30 mouse cellular contexts compared by ENCODE assay signal in the genomic region with DNA sequence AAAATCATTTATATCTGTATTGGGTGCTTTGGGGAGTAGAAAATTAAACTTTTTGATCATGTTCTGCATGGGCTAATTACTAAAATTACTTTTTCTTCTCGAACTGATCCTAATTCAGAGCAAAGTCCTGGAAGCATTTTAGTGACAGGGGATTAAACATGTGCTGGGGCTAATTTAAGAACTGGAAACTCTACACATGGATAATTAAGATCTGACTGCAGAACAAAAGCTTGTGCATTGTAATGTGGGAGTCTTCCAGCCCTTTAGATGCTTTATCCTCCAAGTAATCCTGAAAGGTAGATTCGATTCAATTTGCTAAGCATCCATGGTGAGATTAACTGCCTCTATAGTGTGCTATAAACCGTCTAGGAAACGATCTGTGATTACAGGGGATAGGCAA.
DNase-seq lines count a peak whose midpoint lies in the region; ATAC-seq and TF ChIP-seq lines count a peak whose summit lies in the region.
"Had no signal": no experiment of that assay in that cellular context is flagged by ENCODE, and none has a peak within 500 bp of the region (broad histone marks: within the 10 kb centered on the region; RNA-seq: fewer than 3 reads in every experiment).

No protein-coding gene starts in this region.

- no peaks in the 10 kb centered on the region for H3K9me3 ChIP-seq in forebrain, embryonic 14.5 days (replicated peaks; ENCODE audit: control insufficient read depth, low read length)
- H3K9me3 ChIP-seq in forebrain, embryonic 12.5 days: no peaks in the 10 kb centered on the region
- no peaks in the 10 kb centered on the region for H3K9me3 ChIP-seq in hindbrain, postnatal 0 days (ENCODE audit: low read length)
- H3K9me3 ChIP-seq in hindbrain, embryonic 11.5 days (ENCODE audit: control insufficient read depth, low read length): no peaks in the 10 kb centered on the region
- H3K9me3 ChIP-seq: embryonic facial prominence, embryonic 12.5 days; forebrain, embryonic 10.5 days; heart, embryonic 13.5 days; intestine, embryonic 15.5 days; limb, embryonic 12.5 days; liver, embryonic 15.5 days; lung, embryonic 15.5 days; midbrain, embryonic 12.5 days; neural tube, embryonic 12.5 days had no signal

- H3K36me3 ChIP-seq in forebrain, embryonic 14.5 days (ENCODE audit: control insufficient read depth, insufficient read depth, low read length): no peaks in the 10 kb centered on the region
- no peaks in the 10 kb centered on the region for H3K36me3 ChIP-seq in forebrain, embryonic 12.5 days (replicated peaks)
- no peaks in the 10 kb centered on the region for H3K36me3 ChIP-seq in hindbrain, postnatal 0 days (ENCODE audit: insufficient read depth, low read length)
- H3K36me3 ChIP-seq in hindbrain, embryonic 11.5 days (ENCODE audit: control insufficient read depth, insufficient read depth, low read length): no peaks in the 10 kb centered on the region
- H3K36me3 ChIP-seq: embryonic facial prominence, embryonic 12.5 days; forebrain, embryonic 10.5 days; heart, embryonic 13.5 days; intestine, embryonic 15.5 days; limb, embryonic 12.5 days; liver, embryonic 15.5 days; lung, embryonic 15.5 days; midbrain, embryonic 12.5 days; neural tube, embryonic 12.5 days had no signal

- peak; percentile 14 for DNase-seq in forebrain, embryonic 14.5 days (ENCODE audit: low spot score)
- DNase-seq in hindbrain, postnatal 0 days (ENCODE audit: low spot score): peak; percentile 19
- DNase-seq in hindbrain, embryonic 11.5 days (ENCODE audit: low spot score): no peak
- peak; percentile 67 for DNase-seq in brain, embryonic 14.5 days (ENCODE audit: low read depth)
- DNase-seq in retina, postnatal 1 day: peak; percentile 24
- no peak for DNase-seq in lung, postnatal 10 days
- DNase-seq: adrenal gland, postnatal 14 days; cerebellum, adult 2 months; cerebellum, postnatal 14 days; gastrocnemius, postnatal 10 days; heart, postnatal 10 days; kidney, adult 2 months; kidney, postnatal 36 days; lung, postnatal 36 days; thymus, adult 2 months; thymus, postnatal 4 days had no signal

- no peak for TF ChIP-seq CTCF in hindbrain, postnatal 0 days (IDR thresholded peaks at IDR 0.05; ENCODE audit: low read depth)
- no peak for TF ChIP-seq CTCF in brain, embryonic 14.5 days (IDR thresholded peaks at IDR 0.05; ENCODE audit: borderline replicate concordance, extremely low read depth, insufficient read depth, insufficient read length)

- no peak for TF ChIP-seq POLR2A in brain, embryonic 14.5 days (IDR thresholded peaks at IDR 0.05; ENCODE audit: borderline replicate concordance, extremely low read depth, insufficient read depth, insufficient read length, poor library complexity, severe bottlenecking)

- WGBS in forebrain, embryonic 14.5 days: 5% methylated on average over 4 of the region's 4 CpGs
- 9% methylated on average over 4 of the region's 4 CpGs for WGBS in forebrain, embryonic 12.5 days
- 38% methylated on average over 4 of the region's 4 CpGs for WGBS in hindbrain, postnatal 0 days
- WGBS in hindbrain, embryonic 11.5 days: 81% methylated on average over 4 of the region's 4 CpGs

- no peak overlapping the region for H3K4me2 ChIP-seq in forebrain, embryonic 14.5 days (ENCODE audit: low read length)
- no peak overlapping the region for H3K4me2 ChIP-seq in forebrain, embryonic 12.5 days
- H3K4me2 ChIP-seq in hindbrain, postnatal 0 days (ENCODE audit: low read depth, low read length): no peak overlapping the region
- H3K4me2 ChIP-seq in hindbrain, embryonic 11.5 days (replicated peaks; ENCODE audit: low read depth, low read length): no peak overlapping the region
- H3K4me2 ChIP-seq: embryonic facial prominence, embryonic 12.5 days; heart, embryonic 13.5 days; intestine, embryonic 15.5 days; limb, embryonic 12.5 days; liver, embryonic 15.5 days; lung, embryonic 15.5 days; midbrain, embryonic 12.5 days; neural tube, embryonic 12.5 days had no signal

- H3K27ac ChIP-seq in forebrain, embryonic 14.5 days (ENCODE audit: low read depth, low read length): no peak overlapping the region
- H3K27ac ChIP-seq in forebrain, embryonic 12.5 days: no peak overlapping the region
- H3K27ac ChIP-seq in hindbrain, postnatal 0 days: no peak overlapping the region
- no peak overlapping the region for H3K27ac ChIP-seq in hindbrain, embryonic 11.5 days (ENCODE audit: low read depth, low read length)
- H3K27ac ChIP-seq: embryonic facial prominence, embryonic 12.5 days; heart, embryonic 13.5 days; intestine, embryonic 15.5 days; layer of hippocampus, adult 2 months; left cerebral cortex, adult 2 months; limb, embryonic 12.5 days; liver, embryonic 15.5 days; lung, embryonic 15.5 days; midbrain, embryonic 12.5 days; neural tube, embryonic 12.5 days had no signal

- H3K9ac ChIP-seq in forebrain, embryonic 14.5 days (ENCODE audit: low read length): no peak overlapping the region
- H3K9ac ChIP-seq in forebrain, embryonic 12.5 days: no peak overlapping the region
- H3K9ac ChIP-seq in hindbrain, postnatal 0 days (replicated peaks; ENCODE audit: low read length): no peak overlapping the region
- no peak overlapping the region for H3K9ac ChIP-seq in hindbrain, embryonic 11.5 days (ENCODE audit: low read depth, low read length)
- H3K9ac ChIP-seq: embryonic facial prominence, embryonic 12.5 days; heart, embryonic 13.5 days; intestine, embryonic 15.5 days; limb, embryonic 12.5 days; liver, embryonic 15.5 days; lung, embryonic 15.5 days; midbrain, embryonic 12.5 days; neural tube, embryonic 12.5 days had no signal

- no peak for ATAC-seq in forebrain, embryonic 14.5 days
- ATAC-seq in forebrain, embryonic 12.5 days (ENCODE audit: low FRiP score): no peak
- ATAC-seq in hindbrain, postnatal 0 days: 0 out of 2 replicates have a peak, but pooled peaks have one; percentile 15
- ATAC-seq in hindbrain, embryonic 11.5 days (ENCODE audit: low FRiP score): no peak
- ATAC-seq: CD4-positive, CD25-positive, alpha-beta regulatory T cell, adult 4 months; intestine, embryonic 15.5 days had no signal

- H3K4me1 ChIP-seq in forebrain, embryonic 14.5 days (ENCODE audit: control insufficient read depth, insufficient read depth, low read length): no peaks in the 10 kb centered on the region
- H3K4me1 ChIP-seq in forebrain, embryonic 12.5 days: peaks cover 5% of the 10 kb centered on the region; the same call in 1 of the 2 replicates
- H3K4me1 ChIP-seq in hindbrain, postnatal 0 days (ENCODE audit: insufficient read depth, low read length): no peaks in the 10 kb centered on the region
- H3K4me1 ChIP-seq in hindbrain, embryonic 11.5 days (replicated peaks; ENCODE audit: control insufficient read depth, insufficient read depth, low read length): no peaks in the 10 kb centered on the region
- H3K4me1 ChIP-seq: embryonic facial prominence, embryonic 12.5 days; heart, embryonic 13.5 days; intestine, embryonic 15.5 days; limb, embryonic 12.5 days; liver, embryonic 15.5 days; lung, embryonic 15.5 days; midbrain, embryonic 12.5 days; neural tube, embryonic 12.5 days had no signal

- no peak overlapping the region for H3K4me3 ChIP-seq in forebrain, embryonic 14.5 days (ENCODE audit: low read depth, low read length)
- H3K4me3 ChIP-seq in forebrain, embryonic 12.5 days (replicated peaks): no peak overlapping the region
- no peak overlapping the region for H3K4me3 ChIP-seq in hindbrain, postnatal 0 days (ENCODE audit: low read length)
- H3K4me3 ChIP-seq in hindbrain, embryonic 11.5 days (ENCODE audit: low read depth, low read length): no peak overlapping the region
- H3K4me3 ChIP-seq: embryonic facial prominence, embryonic 12.5 days; forebrain, embryonic 10.5 days; heart, embryonic 13.5 days; intestine, embryonic 15.5 days; layer of hippocampus, adult 2 months; left cerebral cortex, adult 2 months; limb, embryonic 12.5 days; liver, embryonic 15.5 days; lung, embryonic 15.5 days; midbrain, embryonic 12.5 days; myocyte; neural tube, embryonic 12.5 days had no signal

- H3K27me3 ChIP-seq in forebrain, embryonic 14.5 days (replicated peaks; ENCODE audit: control insufficient read depth, insufficient read depth, low read length): no peaks in the 10 kb centered on the region
- H3K27me3 ChIP-seq in forebrain, embryonic 12.5 days: no peaks in the 10 kb centered on the region
- H3K27me3 ChIP-seq in hindbrain, postnatal 0 days (ENCODE audit: insufficient read depth, low read length): no peaks in the 10 kb centered on the region
- H3K27me3 ChIP-seq in hindbrain, embryonic 11.5 days (ENCODE audit: control insufficient read depth, insufficient read depth, low read length): no peaks in the 10 kb centered on the region
- H3K27me3 ChIP-seq: embryonic facial prominence, embryonic 12.5 days; heart, embryonic 13.5 days; intestine, embryonic 15.5 days; limb, embryonic 12.5 days; liver, embryonic 15.5 days; lung, embryonic 15.5 days; midbrain, embryonic 12.5 days; neural tube, embryonic 12.5 days had no signal

Comparison
In these comparisons a context has a peak if more than half of its experiments do, and no peak if none do; other contexts are left out.
1. DNase-seq: peak in forebrain, embryonic 14.5 days (single experiment), hindbrain, postnatal 0 days (single experiment), brain, embryonic 14.5 days (single experiment) and retina, postnatal 1 day (single experiment); none in hindbrain, embryonic 11.5 days (single experiment) and lung, postnatal 10 days (single experiment).